Mouse (Mus musculus) heart, embryonic 14.5 days (tissue): ENCODE data around the gene Nek7. TPM values are rescaled to one million over a fixed set of nuclear protein-coding genes. Genes with fewer than 3 reads are reported as not detected.

Experiments
- ATAC-seq: fragments of 200-750 bp; cut with Nextera tagmentation; 2 replicates; pipeline ENCODE4 v1.8.0; 2017; ENCODE audit warnings: low read depth, moderate TSS enrichment; ENCODE audit not compliant: insufficient number of reproducible peaks, insufficient read depth, low FRiP score
- H3K27ac ChIP-seq, 2 experiments: fragments of 200-500 bp in 1 of 2; fragments of 300-500 bp in 1 of 2; sonication (generic) in 1 of 2; replicated peaks in 1 of 2; 2 replicates each; pipeline ENCODE4 v1.5.1; 2012 to 2014; ENCODE audit warnings: low read depth in 2 of 2, low read length in 2 of 2, control low read depth in 1 of 2, mild to moderate bottlenecking in 1 of 2, mixed read lengths in 1 of 2; ENCODE audit not compliant: control insufficient read depth in 1 of 2, insufficient read depth in 1 of 2
- H3K27me3 ChIP-seq: fragments of 300-500 bp; sonication (generic); 2 replicates; pipeline ENCODE4 v1.6.1; 2014; ENCODE audit warnings: mild to moderate bottlenecking, low read length, control low read depth; ENCODE audit not compliant: control insufficient read depth, insufficient read depth
- H3K36me3 ChIP-seq: fragments of 300-500 bp; sonication (generic); 2 replicates; pipeline ENCODE4 v1.6.1; 2014; ENCODE audit warnings: mild to moderate bottlenecking, control low read depth, low read length, mixed read lengths; ENCODE audit not compliant: control insufficient read depth, insufficient read depth
- H3K4me1 ChIP-seq, 2 experiments: fragments of 200-500 bp in 1 of 2; fragments of 300-500 bp in 1 of 2; sonication (generic) in 1 of 2; 2 replicates each; pipeline ENCODE4 v1.6.1; 2012 to 2014; ENCODE audit warnings: low read length in 2 of 2, control low read depth in 1 of 2, mixed read lengths in 1 of 2; ENCODE audit not compliant: control insufficient read depth in 2 of 2, insufficient read depth in 2 of 2
- H3K4me2 ChIP-seq: fragments of 300-500 bp; sonication (generic); 2 replicates; pipeline ENCODE4 v1.6.1; 2014; ENCODE audit warnings: mild to moderate bottlenecking, low read length
- H3K4me3 ChIP-seq, 2 experiments: fragments of 200-500 bp in 1 of 2; fragments of 300-500 bp in 1 of 2; sonication (generic) in 1 of 2; 2 replicates each; pipeline ENCODE4 v1.5.1; 2012 to 2014; ENCODE audit warnings: low read length in 2 of 2, mild to moderate bottlenecking in 2 of 2, control low read depth in 1 of 2, low read depth in 1 of 2, moderate library complexity in 1 of 2; ENCODE audit not compliant: control insufficient read depth in 1 of 2, insufficient read depth in 1 of 2
- H3K9ac ChIP-seq: fragments of 300-500 bp; sonication (generic); 2 replicates; pipeline ENCODE4 v1.6.1; 2014; ENCODE audit warnings: mild to moderate bottlenecking, low read length
- H3K9me3 ChIP-seq: fragments of 300-500 bp; sonication (generic); 2 replicates; pipeline ENCODE4 v1.6.1; 2016; ENCODE audit warnings: low read length, control low read depth; ENCODE audit not compliant: control insufficient read depth
- WGBS: fragments of 180-500 bp; shearing (Covaris S2); extraction: QIAGEN DNeasy Blood & Tissue Kit; methylation state at CpG from one replicate; pipeline ENCODE4 v1.1.7; 2014; 5-methylcytosine and 5-hydroxymethylcytosine counted together
- polyA plus RNA-seq: library from polyadenylated mRNA; unstranded; fragments of >200 nt; fragmentation: Nextera tagmentation; extraction: Ambion mirVana; gene quantifications from 2 replicates; pipeline ENCODE4 v1.2.1, GENCODE M21; 2014

Nek7 gene
- polyA plus RNA-seq, 1 experiment from 2014 or later = 59.8 TPM

DNA sequence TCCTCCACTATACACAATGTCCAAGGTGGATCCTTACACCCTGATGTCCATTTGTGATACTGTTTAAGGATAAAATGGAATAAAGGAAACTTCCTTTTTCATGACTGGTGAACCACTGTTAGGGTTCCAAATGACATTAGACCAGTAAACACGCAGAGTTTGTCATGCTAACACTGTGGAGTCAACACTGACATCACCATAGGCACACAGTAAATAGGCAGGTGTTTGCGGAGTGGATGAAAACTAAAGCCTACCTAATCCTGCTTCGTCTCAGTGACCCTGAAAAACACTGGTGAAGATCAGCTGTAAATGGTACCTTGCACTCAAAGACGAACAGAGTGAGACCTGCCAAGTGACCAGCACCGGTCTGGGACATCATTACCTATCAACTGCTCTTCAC, 26.0 kb downstream of the Nek7 start:
- Histone ChIP-seq H3K4me3 (no peak overlapping the region), H3K4me2 (no peak overlapping the region), H3K9me3 (0 out of 2 replicates have a peak, but pooled peaks cover 3% of the 10 kb centered on the region), H3K4me1 (peaks cover 2 to 15% of the 10 kb centered on the region in 2 experiments; a peak in 3 of 4 replicates), H3K27ac (no peak overlapping the region), H3K9ac (no peak overlapping the region), H3K36me3 (no peaks in the 10 kb centered on the region), H3K27me3 (no peaks in the 10 kb centered on the region)
- no peak for ATAC-seq
- 86% methylated on average over 5 of the region's 5 CpGs for WGBS

DNA sequence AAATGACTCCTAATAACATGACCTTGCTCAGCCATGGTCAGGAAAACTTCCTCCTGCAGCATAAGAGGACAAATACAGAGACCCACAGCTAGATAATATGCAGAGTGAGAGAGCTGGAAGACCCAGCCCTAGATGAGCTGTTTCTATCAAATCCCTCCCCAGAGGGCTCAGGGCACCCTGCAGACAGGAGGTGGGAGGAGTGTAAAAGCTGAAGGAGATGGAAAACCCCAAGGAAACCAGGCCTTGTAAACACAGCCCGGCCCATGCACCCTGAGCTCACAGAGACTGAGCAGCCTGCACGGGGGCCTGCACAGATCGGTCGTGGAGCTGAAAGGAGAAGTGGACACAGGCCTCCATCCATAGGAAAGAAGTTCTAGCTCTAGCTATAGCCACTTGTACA, 27.5 kb downstream of the Nek7 start:
- no peak overlapping the region for H3K4me2 ChIP-seq
- no peak overlapping the region for H3K9ac ChIP-seq
- H3K4me3 ChIP-seq = no peak overlapping the region
- 0 out of 2 replicates have a peak, but pooled peaks cover 3% of the 10 kb centered on the region for H3K9me3 ChIP-seq
- H3K36me3 ChIP-seq = no peaks in the 10 kb centered on the region
- no peak for ATAC-seq
- H3K27me3 ChIP-seq = no peaks in the 10 kb centered on the region
- H3K27ac ChIP-seq = no peak overlapping the region
- H3K4me1 ChIP-seq = peaks cover 2 to 18% of the 10 kb centered on the region in 2 experiments; a peak in 3 of 4 replicates
- WGBS = 77% methylated on average over 4 of the region's 4 CpGs

DNA sequence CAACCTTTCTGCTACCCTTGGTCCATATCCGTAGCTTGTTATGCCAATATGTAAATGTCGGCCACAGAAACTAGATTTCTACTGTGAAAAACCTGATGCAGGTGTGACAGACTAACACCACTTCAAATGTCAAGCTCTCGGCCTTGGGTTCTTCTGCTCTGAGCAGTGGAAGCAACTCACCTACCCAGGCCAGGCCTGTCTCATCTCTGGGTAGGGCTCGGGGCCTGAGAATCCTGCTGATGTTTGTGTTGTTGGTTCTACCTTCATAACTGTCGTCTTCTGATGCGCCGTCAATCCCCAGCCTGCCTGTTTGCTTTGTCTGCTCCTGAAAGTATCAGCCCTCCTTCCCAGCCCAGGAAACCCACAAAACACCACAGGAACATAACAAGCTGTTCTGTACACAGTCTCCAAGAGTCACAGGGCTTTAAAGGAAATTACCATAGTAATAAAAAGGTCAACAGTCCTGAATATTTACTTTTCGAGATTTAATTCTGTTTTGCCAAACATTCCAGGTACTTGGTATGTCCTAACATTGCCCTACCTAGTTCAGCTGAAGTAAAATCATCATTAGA, 29.4 kb downstream of the Nek7 start:
- no peak overlapping the region for H3K4me3 ChIP-seq
- ATAC-seq = no peak
- 93% methylated on average over 8 of the region's 8 CpGs for WGBS
- H3K9me3 ChIP-seq = 0 out of 2 replicates have a peak, but pooled peaks cover 3% of the 10 kb centered on the region
- H3K9ac ChIP-seq = no peak overlapping the region
- H3K36me3 ChIP-seq = no peaks in the 10 kb centered on the region
- H3K27ac ChIP-seq = no peak overlapping the region
- no peaks in the 10 kb centered on the region for H3K27me3 ChIP-seq
- peaks cover 0 to 9% of the 10 kb centered on the region in 2 experiments; a peak in 2 of 4 replicates for H3K4me1 ChIP-seq
- no peak overlapping the region for H3K4me2 ChIP-seq

DNA sequence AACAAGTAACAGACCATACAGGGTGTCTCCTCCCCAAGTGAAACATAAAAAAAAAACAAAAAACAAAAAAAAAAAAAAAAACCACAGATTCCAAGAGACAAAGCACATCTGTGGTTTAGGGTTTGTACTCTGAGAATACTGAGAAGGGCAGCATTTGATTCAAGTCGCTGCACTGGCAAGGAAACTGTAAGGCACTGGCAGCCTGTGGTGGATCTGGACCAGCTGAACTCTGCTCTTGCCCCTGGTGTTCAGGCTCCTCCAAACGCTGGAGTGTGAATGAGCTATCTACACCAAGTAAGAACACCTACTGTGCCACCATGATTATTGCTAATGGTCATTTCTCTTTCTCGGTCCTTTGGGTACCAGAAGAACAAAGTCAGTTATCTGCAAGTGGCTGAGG, 30.8 kb downstream of the Nek7 start:
- H3K36me3 ChIP-seq = no peaks in the 10 kb centered on the region
- 0 out of 2 replicates have a peak, but pooled peaks cover 3% of the 10 kb centered on the region for H3K9me3 ChIP-seq
- no peak for ATAC-seq
- no peak overlapping the region for H3K27ac ChIP-seq
- no peak overlapping the region for H3K4me2 ChIP-seq
- no peaks in the 10 kb centered on the region for H3K27me3 ChIP-seq
- 0 out of 4 replicates have a peak, but pooled peaks cover 0 to 6% of the 10 kb centered on the region in 2 experiments for H3K4me1 ChIP-seq
- WGBS = 64% methylated on average over 3 of the region's 3 CpGs
- H3K9ac ChIP-seq = no peak overlapping the region
- H3K4me3 ChIP-seq = no peak overlapping the region

DNA sequence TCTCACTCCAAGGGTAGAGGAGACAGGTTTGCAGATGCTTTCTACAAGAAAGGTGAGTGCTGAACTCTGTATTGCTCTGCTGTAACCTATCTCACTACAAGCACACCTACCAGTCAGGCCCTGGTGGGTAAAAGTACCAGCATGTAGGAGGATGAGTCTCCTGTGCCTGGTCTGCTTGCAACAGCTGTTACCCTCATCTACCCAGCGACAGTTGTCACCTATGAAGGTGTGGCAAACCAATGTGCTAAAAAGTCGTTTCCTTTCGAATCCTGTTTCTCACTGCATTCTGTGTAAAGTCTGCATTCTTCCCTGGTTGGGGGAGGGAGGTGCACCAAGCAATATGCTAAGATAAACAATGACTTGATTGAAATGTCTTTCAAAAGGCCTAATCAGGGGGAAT, 32.1 kb downstream of the Nek7 start:
- Histone ChIP-seq H3K27me3 (no peaks in the 10 kb centered on the region), H3K4me3 (no peak overlapping the region), H3K9me3 (0 out of 2 replicates have a peak, but pooled peaks cover 3% of the 10 kb centered on the region), H3K9ac (no peak overlapping the region), H3K4me2 (no peak overlapping the region), H3K4me1 (peaks cover 0 to 10% of the 10 kb centered on the region in 2 experiments; a peak in 1 of 4 replicates), H3K36me3 (no peaks in the 10 kb centered on the region), H3K27ac (no peak overlapping the region)
- no peak for ATAC-seq
- WGBS = 50% methylated on average over 3 of the region's 3 CpGs

DNA sequence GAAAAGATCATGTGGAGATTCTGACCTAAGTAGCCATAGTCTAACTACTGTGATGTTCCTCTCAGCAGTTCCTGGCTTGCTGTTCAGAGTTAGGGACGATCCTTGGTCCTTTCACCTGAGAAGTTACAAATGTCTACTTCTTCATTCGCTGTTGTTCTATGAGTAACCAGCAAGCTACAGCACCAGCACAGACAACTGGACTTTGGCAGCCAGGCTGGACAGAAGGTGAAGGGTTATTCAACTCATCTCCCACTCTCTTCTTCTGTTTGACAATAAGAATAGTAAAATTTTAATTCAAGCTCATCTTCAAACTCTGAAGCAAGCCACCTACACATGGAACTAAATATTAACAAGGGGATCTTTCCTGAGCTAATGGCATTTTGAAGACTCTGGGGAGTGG, 33.0 kb downstream of the Nek7 start:
- WGBS = 91% methylated on average over 2 of the region's 2 CpGs
- H3K27ac ChIP-seq = no peak overlapping the region
- no peak overlapping the region for H3K9ac ChIP-seq
- H3K36me3 ChIP-seq = no peaks in the 10 kb centered on the region
- H3K4me3 ChIP-seq = no peak overlapping the region
- peaks cover 0 to 10% of the 10 kb centered on the region in 2 experiments; a peak in 1 of 4 replicates for H3K4me1 ChIP-seq
- no peak overlapping the region for H3K4me2 ChIP-seq
- no peaks in the 10 kb centered on the region for H3K9me3 ChIP-seq
- no peak for ATAC-seq
- no peaks in the 10 kb centered on the region for H3K27me3 ChIP-seq

DNA sequence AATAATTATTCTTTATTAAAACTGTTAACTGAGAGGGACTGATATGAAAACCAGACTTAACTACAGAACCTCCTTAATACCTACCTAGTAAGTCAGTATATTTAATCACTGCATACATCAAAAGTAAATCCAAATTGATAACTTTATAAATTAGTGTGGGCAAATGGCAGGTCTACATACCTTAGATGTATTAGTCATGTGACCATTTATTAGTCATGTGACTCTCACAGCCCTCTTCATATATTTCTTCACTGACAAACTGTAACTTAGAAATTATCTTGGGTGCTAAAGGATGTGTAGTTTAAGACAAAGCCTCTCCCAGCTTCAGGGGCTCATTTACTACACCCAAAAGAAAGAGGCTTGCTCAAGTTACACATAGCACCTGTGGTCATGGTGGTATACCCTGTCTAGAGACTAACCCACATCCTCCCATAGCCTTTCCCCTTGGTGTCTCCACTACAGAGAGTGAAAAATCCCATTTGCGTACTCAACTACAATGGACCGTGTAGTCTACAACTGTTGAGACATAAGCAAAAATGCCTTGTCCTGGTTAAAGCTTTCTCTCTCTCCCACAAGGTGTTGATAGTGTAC, 35.4 kb downstream of the Nek7 start:
- H3K27ac ChIP-seq = no peak overlapping the region
- peaks cover 4 to 21% of the 10 kb centered on the region in 2 experiments for H3K4me1 ChIP-seq
- no peak overlapping the region for H3K4me2 ChIP-seq
- H3K9ac ChIP-seq = no peak overlapping the region
- no peaks in the 10 kb centered on the region for H3K27me3 ChIP-seq
- H3K9me3 ChIP-seq = no peaks in the 10 kb centered on the region
- H3K36me3 ChIP-seq = no peaks in the 10 kb centered on the region
- 100% methylated on average over 2 of the region's 2 CpGs for WGBS
- H3K4me3 ChIP-seq = no peak overlapping the region
- ATAC-seq = no peak
